Mouse (Mus musculus) neural tube, embryonic 13.5 days (tissue): ENCODE data around the gene Uhrf1bp1. TPM values are rescaled to one million over a fixed set of nuclear protein-coding genes. Genes with fewer than 3 reads are reported as not detected.
"Not testable (repeated sequence)": the region's sequence is repeated elsewhere in the genome, so short reads cannot be mapped to it uniquely, and the experiment has no call there.

ENCODE experiments used
- ATAC-seq: fragments of 200-750 bp; cut with Nextera tagmentation; 2 replicates; pipeline ENCODE4 v1.8.0; 2017; ENCODE audit warnings: low read depth, mild to moderate bottlenecking, moderate TSS enrichment, moderate library complexity
- H3K27ac ChIP-seq: fragments of 300-500 bp; sonication (generic); replicated peaks from 2 replicates; pipeline ENCODE4 v1.5.1; 2015; ENCODE audit warnings: moderate library complexity, mild to moderate bottlenecking, inconsistent platforms
- H3K27me3 ChIP-seq: fragments of 300-500 bp; sonication (generic); 2 replicates; pipeline ENCODE4 v1.6.1; 2015; ENCODE audit warnings: mild to moderate bottlenecking, inconsistent platforms
- H3K36me3 ChIP-seq: fragments of 300-500 bp; sonication (generic); 2 replicates; pipeline ENCODE4 v1.6.1; 2015; ENCODE audit warnings: mild to moderate bottlenecking, inconsistent platforms
- H3K4me1 ChIP-seq: fragments of 300-500 bp; sonication (generic); replicated peaks from 2 replicates; pipeline ENCODE4 v1.6.1; 2015; ENCODE audit warnings: inconsistent platforms
- H3K4me2 ChIP-seq: fragments of 300-500 bp; sonication (generic); 2 replicates; pipeline ENCODE4 v1.6.1; 2015; ENCODE audit warnings: inconsistent platforms, mild to moderate bottlenecking, moderate library complexity
- H3K4me3 ChIP-seq: fragments of 300-500 bp; sonication (generic); 2 replicates; pipeline ENCODE4 v1.5.1; 2015; ENCODE audit warnings: mild to moderate bottlenecking, inconsistent platforms
- H3K9ac ChIP-seq: fragments of 300-500 bp; sonication (generic); 2 replicates; pipeline ENCODE4 v1.6.1; 2015; ENCODE audit warnings: moderate library complexity, mild to moderate bottlenecking, inconsistent platforms
- H3K9me3 ChIP-seq: fragments of 300-500 bp; sonication (generic); 2 replicates; pipeline ENCODE4 v1.6.1; 2016; ENCODE audit warnings: inconsistent platforms
- WGBS: fragments of 180-500 bp; shearing (Covaris S2); methylation state at CpG from one replicate; pipeline ENCODE4 v1.1.7; 2015; 5-methylcytosine and 5-hydroxymethylcytosine counted together
- polyA plus RNA-seq: library from polyadenylated mRNA; unstranded; fragments of >200 nt; fragmentation: Nextera tagmentation; extraction: Ambion mirVana; gene quantifications from 2 replicates; pipeline ENCODE4 v1.2.1, GENCODE M21; 2015

Gene Uhrf1bp1
- polyA plus RNA-seq, 1 experiment from 2014 or later, result 6.0 TPM

DNA sequence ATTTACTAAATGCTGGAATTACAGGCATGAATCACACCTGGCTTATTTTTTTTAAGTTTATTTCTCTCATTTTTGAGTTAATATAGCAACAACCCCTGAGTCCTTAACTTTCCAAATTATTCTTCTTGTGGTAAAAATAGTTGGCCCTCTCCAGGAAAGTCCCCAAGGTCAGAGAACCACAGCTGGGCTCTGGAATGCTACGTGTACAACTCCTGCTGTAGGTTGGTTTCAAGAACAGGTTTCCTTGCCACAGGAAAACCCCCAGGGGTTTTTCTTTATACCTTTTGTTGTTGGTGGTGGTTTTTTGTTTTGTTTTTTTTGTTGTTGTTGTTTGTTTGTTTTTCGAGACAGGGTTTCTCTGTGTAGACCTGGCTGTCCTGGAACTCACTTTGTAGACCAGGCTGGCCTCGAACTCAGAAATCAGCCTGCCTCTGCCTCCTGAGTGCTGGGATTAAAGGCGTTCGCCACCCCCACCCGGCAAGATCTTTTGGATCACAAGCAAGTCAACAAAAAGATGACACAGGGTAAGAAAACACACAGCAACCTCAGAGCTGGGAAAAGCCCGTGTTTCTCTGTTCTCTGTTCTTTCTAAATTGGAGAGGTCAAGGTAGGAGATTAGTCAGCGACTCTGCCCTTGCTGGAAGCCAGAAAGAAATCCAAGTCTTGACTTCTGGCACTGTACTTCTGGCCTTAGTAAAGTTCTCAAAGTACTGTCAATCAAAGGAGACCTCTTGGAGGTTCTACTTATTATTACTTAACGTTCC is 32.9 kb upstream of the Uhrf1bp1 start:
- H3K4me3 ChIP-seq, result no peak overlapping the region
- no peak overlapping the region for H3K27ac ChIP-seq
- H3K9ac ChIP-seq, result no peak overlapping the region
- no peak overlapping the region for H3K4me2 ChIP-seq
- H3K27me3 ChIP-seq, result no peaks in the 10 kb centered on the region
- ATAC-seq, result no peak
- no peaks in the 10 kb centered on the region for H3K9me3 ChIP-seq
- 80% methylated on average over 9 of the region's 9 CpGs for WGBS
- peaks cover 37% of the 10 kb centered on the region for H3K4me1 ChIP-seq
- no peaks in the 10 kb centered on the region for H3K36me3 ChIP-seq

DNA sequence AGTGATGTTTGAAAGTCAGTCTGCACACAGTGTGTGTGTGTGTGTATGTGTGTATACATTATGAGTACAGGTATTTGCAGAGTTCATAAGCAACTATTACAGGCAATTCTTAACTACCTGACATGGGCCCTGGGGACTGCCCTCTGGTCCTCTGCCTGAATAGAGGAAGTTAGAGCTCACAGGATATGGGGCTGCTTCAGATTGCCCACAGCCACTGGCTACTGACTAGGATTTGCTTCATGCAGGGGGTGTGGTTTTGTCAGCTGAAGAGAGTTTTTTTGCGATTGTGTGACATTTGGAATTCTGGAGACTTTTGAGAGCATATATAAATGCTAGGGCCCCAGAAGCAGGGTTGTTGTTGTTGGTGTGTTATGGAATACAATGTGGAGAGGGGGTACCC is 31.3 kb upstream of the Uhrf1bp1 start:
- H3K27ac ChIP-seq, result no peak overlapping the region
- 72% methylated on average over 1 of the region's 1 CpGs for WGBS

DNA sequence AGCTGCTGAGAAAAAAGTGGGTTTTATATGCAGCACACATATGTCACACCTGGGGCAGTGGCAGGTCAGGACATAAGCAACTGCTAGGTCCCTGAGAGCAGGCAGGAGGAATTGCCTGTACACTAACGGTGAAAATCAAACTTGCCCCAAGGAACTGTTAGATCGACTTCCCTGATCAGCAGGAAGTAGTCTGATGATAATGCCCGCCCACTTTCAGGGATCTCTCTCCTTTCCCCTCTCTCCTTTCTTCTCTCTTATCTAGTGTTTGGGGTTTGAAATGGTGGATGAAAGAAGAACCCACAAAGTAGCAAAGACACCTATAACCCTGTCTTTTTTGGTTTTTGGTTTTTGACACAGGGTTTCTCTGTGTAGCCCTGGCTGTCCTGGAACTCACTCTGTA is 30.7 kb upstream of the Uhrf1bp1 start:
- H3K4me3 ChIP-seq, result no peak overlapping the region
- no peaks in the 10 kb centered on the region for H3K36me3 ChIP-seq
- 0 out of 2 replicates have a peak overlapping the region, but pooled peaks have one; percentile 29 for H3K27ac ChIP-seq
- WGBS, result 46% methylated on average over 3 of the region's 3 CpGs
- no peak for ATAC-seq
- H3K4me1 ChIP-seq, result peaks cover 21% of the 10 kb centered on the region
- H3K9ac ChIP-seq, result no peak overlapping the region
- H3K27me3 ChIP-seq, result no peaks in the 10 kb centered on the region
- H3K4me2 ChIP-seq, result peak overlapping the region; percentile 53
- no peaks in the 10 kb centered on the region for H3K9me3 ChIP-seq

More for the DNA sequence above, 31.3 kb upstream of the Uhrf1bp1 start:
- no peak for ATAC-seq
- Histone ChIP-seq H3K9me3 (no peaks in the 10 kb centered on the region), H3K4me3 (no peak overlapping the region), H3K36me3 (no peaks in the 10 kb centered on the region), H3K9ac (no peak overlapping the region), H3K4me1 (peaks cover 21% of the 10 kb centered on the region), H3K27me3 (no peaks in the 10 kb centered on the region), H3K4me2 (no peak overlapping the region)

GRCm38 (mm10) chr17:27825984-27826905 is 30.0 kb upstream of the Uhrf1bp1 start:
- H3K27ac ChIP-seq, result peak overlapping the region; percentile 29
- WGBS, result 3% methylated on average over 22 of the region's 22 CpGs
- no peaks in the 10 kb centered on the region for H3K9me3 ChIP-seq
- peak overlapping the region; percentile 32; the same call in 1 of the 2 replicates for H3K9ac ChIP-seq
- H3K4me2 ChIP-seq, result peak overlapping the region; percentile 53
- no peaks in the 10 kb centered on the region for H3K27me3 ChIP-seq
- H3K4me1 ChIP-seq, result peaks cover 17% of the 10 kb centered on the region
- no peaks in the 10 kb centered on the region for H3K36me3 ChIP-seq
- H3K4me3 ChIP-seq, result peak overlapping the region; percentile 21
- ATAC-seq, result peak; percentile 42; the same call in 1 of the 2 replicates

- ATAC-seq, result peak; percentile 58
- Histone ChIP-seq H3K9ac (peak overlapping the region; percentile 32), H3K9me3 (no peaks in the 10 kb centered on the region), H3K27me3 (no peaks in the 10 kb centered on the region), H3K4me1 (0 out of 2 replicates have a peak, but pooled peaks cover 14% of the 10 kb centered on the region), H3K36me3 (no peaks in the 10 kb centered on the region), H3K4me2 (peak overlapping the region; percentile 53), H3K4me3 (peak overlapping the region; percentile 21), H3K27ac (peak overlapping the region; percentile 29)
- under 1% methylated on average over 8 of the region's 9 CpGs for WGBS
Measured at GRCm38 (mm10) chr17:27826908-27827383, 29.3 kb upstream of the Uhrf1bp1 start.

- ATAC-seq, result no peak
- Histone ChIP-seq H3K36me3 (no peaks in the 10 kb centered on the region), H3K27ac (0 out of 2 replicates have a peak overlapping the region, but pooled peaks have one; percentile 24), H3K9ac (0 out of 2 replicates have a peak overlapping the region, but pooled peaks have one; percentile 31), H3K4me1 (0 out of 2 replicates have a peak, but pooled peaks cover 14% of the 10 kb centered on the region), H3K27me3 (no peaks in the 10 kb centered on the region), H3K4me2 (peak overlapping the region; percentile 53), H3K4me3 (no peak overlapping the region), H3K9me3 (no peaks in the 10 kb centered on the region)
- 9% methylated on average over 6 of the region's 6 CpGs for WGBS
Measured at GRCm38 (mm10) chr17:27827511-27827910, 28.7 kb upstream of the Uhrf1bp1 start.

GRCm38 (mm10) chr17:27830411-27830810 is 25.8 kb upstream of the Uhrf1bp1 start:
- WGBS, result 56% methylated on average over 7 of the region's 7 CpGs
- Histone ChIP-seq H3K9ac (no peak overlapping the region), H3K36me3 (no peaks in the 10 kb centered on the region), H3K4me2 (no peak overlapping the region), H3K27me3 (no peaks in the 10 kb centered on the region; the same call in 1 of the 2 replicates), H3K9me3 (no peaks in the 10 kb centered on the region), H3K4me3 (no peak overlapping the region), H3K4me1 (0 out of 2 replicates have a peak, but pooled peaks cover 14% of the 10 kb centered on the region), H3K27ac (no peak overlapping the region)
- no peak for ATAC-seq

DNA sequence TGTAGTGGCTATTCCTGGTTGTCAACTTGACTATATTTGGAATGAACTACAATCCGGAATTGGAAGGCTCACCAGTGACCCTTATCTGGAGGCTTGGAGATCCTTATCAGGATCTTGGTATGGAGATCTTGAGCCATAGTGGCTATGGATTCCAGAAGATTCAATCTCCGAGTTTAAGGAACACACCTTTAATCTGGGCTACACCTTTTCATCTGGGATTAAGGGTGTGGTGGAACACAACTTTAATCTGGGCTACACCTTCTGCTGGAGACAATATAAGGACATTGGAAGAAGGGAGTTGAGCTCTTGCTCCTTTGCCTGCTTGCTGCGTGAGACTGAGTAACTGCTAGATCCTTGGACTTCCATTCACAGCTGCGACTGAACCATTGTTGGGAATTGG is 18.4 kb upstream of the Uhrf1bp1 start, which contains the start of gene Snrpc:
TSS of gene Snrpc (plus strand) at position 301 of the 400 bp plus-strand sequence.
- not testable (repeated sequence) for H3K27ac ChIP-seq, H3K4me3 ChIP-seq, H3K9me3 ChIP-seq, H3K9ac ChIP-seq, ATAC-seq
- 0 out of 2 replicates have a peak within 1 kb of the TSS, but pooled peaks have one; percentile 73 for H3K4me2 ChIP-seq
- peaks cover 19% of the 10 kb centered on the region for H3K4me1 ChIP-seq
- 83% methylated on average over 4 of the region's 4 CpGs for WGBS
- peaks cover 15% of the 10 kb centered on the region for H3K27me3 ChIP-seq
- peaks cover 10% of the 10 kb centered on the region for H3K36me3 ChIP-seq

DNA sequence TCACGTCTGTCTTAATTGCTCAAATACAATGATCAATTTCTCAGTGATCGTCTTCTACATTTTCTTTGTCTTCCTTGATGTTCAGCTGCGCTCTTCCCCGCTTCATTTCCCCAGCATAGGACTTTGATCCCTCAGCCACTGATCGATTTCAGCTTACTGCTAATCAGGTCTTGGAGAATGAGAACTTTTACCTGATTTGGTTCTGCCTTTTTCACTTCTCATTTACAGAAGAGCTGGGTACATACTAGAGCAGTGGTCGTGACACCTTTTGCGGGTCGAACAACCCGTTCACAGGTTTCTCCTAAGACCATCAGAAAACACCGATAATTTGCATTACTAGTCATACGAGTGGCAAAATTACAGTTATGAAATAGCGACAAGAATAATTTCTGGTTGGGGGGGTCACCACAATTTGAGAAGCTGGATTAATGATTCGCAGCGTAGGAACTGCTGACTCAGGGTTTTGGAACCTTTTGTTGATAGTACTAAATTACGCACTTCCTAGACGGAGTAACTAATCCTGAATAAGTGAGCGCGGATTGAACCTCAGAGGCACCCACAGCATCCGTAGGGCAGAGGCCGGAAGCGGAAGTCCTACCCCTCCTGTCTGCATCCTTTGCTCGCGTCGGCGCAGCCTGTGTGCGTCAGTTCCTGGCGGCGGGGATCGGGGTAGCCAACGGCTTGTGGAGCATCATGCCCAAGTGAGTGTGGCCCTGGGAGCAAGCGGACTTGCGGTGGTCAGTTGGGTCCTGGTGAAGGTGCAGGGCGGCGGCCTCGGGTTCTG is 16.6 kb upstream of the Uhrf1bp1 start:
- peak; percentile 98 for ATAC-seq
- Histone ChIP-seq H3K9me3 (no peaks in the 10 kb centered on the region), H3K27ac (peak overlapping the region; percentile 67), H3K36me3 (peaks cover 26% of the 10 kb centered on the region), H3K4me2 (peak overlapping the region; percentile 73), H3K27me3 (peaks cover 15% of the 10 kb centered on the region), H3K4me1 (peaks cover 19% of the 10 kb centered on the region), H3K4me3 (peak overlapping the region; percentile 85), H3K9ac (peak overlapping the region; percentile 85)
- WGBS, result 3% methylated on average over 35 of the region's 35 CpGs

DNA sequence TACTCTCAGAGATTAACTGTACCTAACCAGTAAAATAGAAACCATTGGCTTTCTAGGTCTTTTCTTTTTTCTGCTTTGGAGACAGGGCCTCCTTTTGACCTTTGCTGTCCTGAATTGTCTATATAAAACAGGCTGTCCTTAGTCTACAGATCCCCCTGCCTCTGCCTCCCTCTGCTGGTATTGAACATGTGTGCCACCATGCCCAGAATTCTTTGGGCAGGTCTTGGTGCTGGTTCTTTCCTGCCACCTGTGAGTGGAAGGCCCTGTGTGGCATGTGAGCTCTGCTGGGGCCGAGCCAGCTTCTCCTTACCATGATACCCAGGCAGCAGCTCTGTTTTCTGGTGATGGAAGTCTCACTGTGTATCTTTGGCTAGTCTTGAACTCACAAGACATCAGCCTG is 7.9 kb upstream of the Uhrf1bp1 start:
- WGBS, result 95% methylated on average over 1 of the region's 1 CpGs
- no peak overlapping the region for H3K4me3 ChIP-seq
- no peak for ATAC-seq
- no peak overlapping the region for H3K9ac ChIP-seq
- H3K4me1 ChIP-seq, result no peaks in the 10 kb centered on the region
- H3K27me3 ChIP-seq, result no peaks in the 10 kb centered on the region
- no peak overlapping the region for H3K4me2 ChIP-seq
- H3K36me3 ChIP-seq, result peaks cover 95% of the 10 kb centered on the region
- H3K27ac ChIP-seq, result no peak overlapping the region
- no peaks in the 10 kb centered on the region for H3K9me3 ChIP-seq

DNA sequence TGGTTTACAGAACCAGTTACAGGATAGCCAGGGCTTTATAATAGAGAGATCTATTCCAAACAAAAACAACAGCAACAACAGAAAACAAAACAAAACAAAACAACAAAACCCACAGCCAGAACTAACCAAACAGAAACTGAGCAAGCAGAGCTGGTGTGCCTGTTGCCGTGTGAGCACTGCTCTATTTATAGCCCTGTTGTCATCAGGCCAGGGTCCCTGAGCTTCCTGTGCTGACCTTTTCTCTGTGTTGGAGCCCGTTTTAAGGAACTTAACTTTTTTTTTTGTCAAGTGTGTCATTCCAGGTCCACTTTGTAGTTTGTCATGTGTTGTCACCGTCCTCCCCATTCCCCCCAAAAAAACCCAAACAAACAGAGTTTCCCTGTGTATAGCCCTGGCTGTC is 5.2 kb upstream of the Uhrf1bp1 start:
- H3K27ac ChIP-seq, result no peak overlapping the region
- H3K36me3 ChIP-seq, result peaks cover 84% of the 10 kb centered on the region
- ATAC-seq, result no peak
- WGBS, result 80% methylated on average over 3 of the region's 3 CpGs
- H3K9me3 ChIP-seq, result no peaks in the 10 kb centered on the region
- H3K4me2 ChIP-seq, result no peak overlapping the region
- H3K4me1 ChIP-seq, result no peaks in the 10 kb centered on the region
- H3K4me3 ChIP-seq, result no peak overlapping the region
- no peak overlapping the region for H3K9ac ChIP-seq
- no peaks in the 10 kb centered on the region for H3K27me3 ChIP-seq
